Mouse (Mus musculus) kidney, postnatal 36 days (tissue): ENCODE results near the gene Gjd3.

Experiments used
- DNase-seq, 2 experiments: peaks; one replicate each; pipeline ENCODE4 v3.0.0; 2021 to 2022; ENCODE audit warnings: mixed read lengths in 2 of 2

Gjd3 gene

DNA sequence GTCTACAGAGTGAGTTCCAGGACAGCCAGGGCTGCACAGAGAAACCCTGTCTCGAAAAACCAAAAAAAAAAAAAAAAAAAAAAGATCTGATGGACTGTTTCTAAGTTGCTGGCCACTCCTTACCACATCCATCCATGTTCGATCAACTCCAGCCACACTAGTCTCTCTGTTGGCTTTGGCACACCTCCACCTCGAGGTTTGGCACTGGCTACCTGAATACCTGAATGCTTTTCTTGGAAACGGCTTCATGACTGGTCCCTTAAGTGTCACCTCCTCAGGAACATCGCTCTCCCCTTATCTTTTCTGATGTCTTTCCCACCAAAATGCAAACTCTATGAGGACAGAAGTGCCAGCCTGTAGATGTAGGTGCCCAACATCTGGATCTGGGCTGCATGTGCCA, 3.5 kb downstream of the Gjd3 start:
- DNase-seq: no peak

DNA sequence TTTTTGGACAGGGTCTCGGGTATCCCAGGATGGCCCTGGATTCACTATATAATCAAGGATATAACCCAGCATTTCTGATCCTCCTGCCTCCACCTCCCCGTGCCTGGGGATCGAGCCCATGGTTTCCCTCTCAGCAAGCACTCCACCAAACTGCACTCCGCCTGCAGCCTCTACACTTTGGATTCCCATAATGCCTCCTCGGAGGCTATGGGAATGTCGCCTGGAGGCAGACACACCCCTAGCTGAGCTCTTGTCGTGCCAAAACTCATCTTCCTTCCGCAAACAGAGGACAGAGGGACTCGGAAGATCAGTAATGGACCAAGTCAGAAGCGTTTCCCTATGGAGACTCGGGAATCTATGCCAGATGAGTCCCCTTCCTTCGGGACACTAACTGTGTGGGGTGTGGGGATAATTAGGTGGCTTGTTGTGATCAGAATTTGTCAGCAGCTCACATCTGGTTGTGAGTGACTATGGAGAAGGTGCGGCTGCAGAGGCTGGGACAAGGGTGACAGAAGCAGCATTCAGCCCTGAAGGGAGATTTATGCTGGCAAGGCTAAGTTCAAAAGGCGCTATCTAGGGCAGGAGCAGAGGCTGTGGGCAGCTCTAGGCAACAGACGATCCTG, 4.2 kb downstream of the Gjd3 start:
- no peak for DNase-seq

DNA sequence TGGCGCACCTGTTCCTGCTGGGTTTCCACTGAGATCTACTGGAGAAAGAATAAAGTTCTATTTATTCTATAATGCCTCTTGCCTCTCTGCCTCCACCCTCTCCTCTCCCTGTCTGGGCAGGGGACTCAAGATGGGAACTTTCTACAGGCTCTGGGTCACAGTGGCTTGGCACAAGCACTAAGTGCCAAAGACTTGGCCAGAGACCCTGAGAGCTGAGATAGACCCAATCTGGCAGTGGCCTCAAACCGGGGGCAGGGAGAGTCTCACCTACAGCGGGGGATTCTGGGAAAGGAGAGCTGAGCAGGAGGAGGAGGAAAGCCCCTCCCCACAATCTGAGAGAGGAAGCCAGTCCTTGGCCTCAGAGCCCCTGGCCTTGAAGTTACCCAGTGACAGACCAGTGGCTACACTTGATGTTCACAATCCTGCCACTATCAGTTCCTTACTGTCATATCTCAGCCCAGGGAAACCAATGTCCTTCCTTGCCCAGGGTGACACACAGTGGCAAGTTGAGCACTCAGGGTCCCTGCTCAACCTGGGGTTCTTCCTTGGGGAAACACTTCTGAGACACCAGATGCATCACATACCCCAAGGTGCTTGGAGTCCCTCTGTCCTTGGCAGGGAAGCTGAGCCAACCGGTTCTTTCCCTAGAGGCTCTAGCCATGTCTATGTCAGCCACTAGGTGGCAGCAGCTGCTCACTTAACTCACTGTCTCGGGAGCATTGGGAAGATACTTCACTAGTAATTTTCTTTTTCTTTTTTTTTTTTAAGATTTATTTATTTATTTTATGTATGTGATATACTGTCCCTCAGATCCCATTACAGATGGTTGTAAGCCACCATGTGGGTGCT, 7.7 kb downstream of the Gjd3 start:
- peak; percentile 75 to 91 for DNase-seq

DNA sequence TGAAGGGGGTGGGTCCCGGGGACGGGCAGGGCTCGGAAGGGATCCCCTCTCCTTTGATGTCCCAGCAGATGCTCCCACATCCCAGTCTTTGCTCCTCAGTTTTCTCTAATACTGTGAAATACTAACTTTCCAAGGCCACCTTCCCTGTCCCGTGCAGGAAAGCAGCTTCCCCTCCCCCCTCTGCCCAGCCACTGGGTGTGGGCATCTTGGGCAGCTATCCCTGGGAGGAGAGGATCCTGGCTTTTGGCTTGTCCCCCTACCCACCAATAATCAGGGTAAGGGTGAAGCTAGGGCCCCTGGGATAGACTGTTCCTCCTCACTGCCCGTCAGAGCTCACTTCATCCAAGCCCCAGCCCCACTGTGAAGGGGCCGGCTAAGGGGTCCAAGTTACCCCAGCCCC, 8.6 kb downstream of the Gjd3 start:
- no peak for DNase-seq

DNA sequence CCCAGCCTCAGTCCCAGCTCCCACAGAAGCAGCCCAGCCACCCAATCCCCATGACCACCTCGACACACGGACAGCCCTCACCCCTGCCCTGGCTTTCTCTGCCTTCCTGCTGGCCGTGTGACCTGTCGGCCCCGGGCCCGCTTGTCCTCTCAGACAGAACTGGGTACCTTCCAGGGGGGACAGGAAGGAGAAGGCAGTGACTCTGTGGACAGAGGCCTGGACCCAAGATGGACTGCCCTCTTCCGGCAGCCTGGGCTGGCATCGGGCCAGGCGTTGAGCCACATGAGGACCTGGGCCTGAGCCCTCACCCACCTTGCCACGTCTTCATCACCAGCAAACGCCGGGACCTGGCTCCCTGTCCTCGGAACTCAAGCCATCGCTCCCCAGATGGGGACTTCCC, 9.2 kb downstream of the Gjd3 start:
- DNase-seq: peak; percentile 53 to 78

DNA sequence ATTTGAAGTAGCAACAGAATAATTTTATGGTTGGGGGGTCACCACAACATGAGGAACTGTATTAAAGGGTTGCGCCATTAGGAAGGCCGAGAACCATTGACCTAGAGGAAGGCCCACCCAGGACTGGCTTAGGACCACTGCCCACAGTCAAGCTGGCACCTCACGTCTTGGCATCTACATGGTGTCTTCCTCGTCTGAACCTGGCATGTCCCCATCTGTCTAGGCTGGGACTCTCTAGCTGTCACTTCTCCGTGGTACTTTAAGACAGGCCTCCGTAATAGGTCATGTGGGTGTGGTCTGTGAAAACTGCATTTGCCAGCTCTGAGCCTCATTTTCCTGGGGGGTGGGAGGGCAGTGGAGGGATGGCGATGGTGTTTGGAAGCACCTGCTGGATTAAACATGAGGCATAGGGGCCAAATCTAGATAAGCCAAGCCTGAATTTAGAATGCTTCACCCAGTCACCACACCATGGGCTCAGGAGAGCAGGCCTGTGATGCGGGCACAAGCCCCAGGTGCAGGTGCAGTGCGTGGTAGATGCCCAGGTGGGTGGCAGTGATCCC, 9.9 kb downstream of the Gjd3 start:
- DNase-seq: no peak

DNA sequence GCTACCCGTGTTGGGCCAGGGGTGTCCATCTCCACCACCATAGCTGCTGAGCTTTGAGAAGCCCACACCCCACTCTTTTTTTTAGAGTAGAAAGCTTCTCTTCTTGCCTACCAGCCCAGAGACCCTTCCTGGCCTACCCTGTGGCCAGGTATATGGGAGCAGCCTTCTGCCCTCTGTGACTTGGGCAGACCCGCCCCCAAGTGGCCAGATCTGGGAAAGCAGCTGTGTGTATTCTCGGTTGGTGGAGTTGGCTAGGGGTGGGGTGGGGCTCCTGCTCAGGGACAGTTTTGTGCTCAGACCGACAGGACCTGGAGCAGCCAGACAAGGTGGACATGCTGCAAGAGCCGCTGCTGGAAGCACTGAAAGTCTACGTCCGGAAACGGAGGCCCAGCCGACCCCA, 10.6 kb downstream of the Gjd3 start:
- peak; percentile 81 to 94 for DNase-seq

DNA sequence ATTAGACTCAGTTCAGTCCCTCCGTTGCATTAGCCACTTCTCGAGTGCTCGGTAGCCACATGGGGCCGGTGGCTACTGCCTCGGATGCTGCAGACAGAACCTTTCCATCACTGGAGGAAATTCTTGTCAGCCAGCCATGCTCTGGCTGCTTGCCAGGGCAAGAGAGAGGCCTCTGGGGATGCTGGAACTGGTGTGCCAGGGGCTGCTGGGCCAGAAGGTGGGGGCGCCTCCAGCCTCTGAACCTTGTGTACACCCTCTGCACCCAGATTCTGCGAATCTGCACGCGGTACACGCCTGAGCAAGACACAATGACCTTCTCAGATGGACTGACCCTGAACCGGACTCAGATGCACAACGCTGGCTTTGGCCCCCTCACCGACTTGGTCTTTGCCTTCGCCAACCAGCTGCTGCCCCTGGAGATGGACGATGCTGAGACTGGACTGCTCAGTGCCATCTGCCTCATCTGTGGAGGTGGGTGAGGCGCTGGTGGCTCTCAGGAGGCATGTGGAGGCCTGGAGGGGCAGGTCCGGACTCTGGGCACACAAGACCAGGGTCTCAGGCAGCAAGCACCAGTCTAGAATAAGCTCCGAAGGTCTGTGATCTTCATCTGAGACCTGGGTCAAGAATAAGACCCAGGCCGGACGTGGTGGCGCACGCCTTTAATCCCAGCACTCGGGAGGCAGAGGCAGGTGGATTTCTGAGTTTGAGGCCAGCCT, 11.3 kb downstream of the Gjd3 start:
- DNase-seq: peak; percentile 73 to 88

DNA sequence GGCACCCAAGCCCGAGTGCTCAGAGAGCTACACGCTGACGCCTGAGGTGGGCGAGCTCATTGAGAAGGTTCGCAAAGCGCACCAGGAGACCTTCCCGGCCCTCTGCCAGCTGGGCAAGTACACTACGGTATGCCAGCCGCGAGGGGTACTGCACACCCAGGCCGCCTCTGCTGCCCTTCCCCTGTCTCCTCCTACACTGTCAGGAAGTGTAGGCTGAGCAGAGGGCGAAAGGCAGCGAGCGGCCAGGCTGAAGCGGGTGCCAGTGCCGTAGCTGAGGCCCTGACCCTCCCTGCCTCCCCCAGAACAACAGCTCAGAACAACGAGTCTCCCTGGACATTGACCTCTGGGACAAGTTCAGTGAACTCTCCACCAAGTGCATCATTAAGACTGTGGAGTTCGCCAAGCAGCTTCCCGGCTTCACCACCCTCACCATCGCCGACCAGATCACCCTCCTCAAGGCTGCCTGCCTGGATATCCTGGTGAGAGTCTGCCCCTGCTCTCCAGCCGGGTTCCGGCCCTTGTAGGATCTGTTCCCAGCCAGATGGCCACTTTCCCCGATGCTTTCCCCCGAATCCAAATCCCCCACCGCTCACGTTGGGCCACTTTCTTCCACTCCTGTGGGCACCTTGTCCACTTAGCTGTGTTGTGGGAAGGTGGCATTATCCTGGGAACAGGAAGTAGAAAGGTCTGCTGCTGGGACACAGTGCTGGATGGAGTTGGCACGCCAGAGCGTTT, 12.5 kb downstream of the Gjd3 start:
- DNase-seq: peak; percentile 86 to 90

DNA sequence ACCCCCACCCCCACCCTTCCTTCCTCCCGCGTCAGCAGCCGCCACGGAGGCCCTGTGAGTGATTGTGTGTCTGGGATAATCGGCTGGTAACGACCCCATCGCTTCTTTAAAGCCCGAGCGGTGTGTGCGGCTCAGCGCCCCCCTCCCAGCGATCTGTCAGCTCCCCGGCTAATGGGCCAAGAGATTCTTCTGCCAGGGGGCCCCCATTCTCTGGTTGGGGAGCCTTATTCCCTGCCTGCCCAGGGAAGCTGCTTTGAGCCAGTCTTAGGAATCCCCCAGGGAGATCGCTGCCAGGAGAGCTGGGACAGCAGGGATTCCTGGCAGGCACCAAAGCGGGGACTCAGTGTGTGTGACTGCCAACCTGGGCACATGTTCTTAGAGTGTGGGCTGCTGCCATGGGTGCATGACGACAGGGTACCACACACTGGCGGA, 13.3 kb downstream of the Gjd3 start:
- DNase-seq: peak; percentile 53 to 67

DNA sequence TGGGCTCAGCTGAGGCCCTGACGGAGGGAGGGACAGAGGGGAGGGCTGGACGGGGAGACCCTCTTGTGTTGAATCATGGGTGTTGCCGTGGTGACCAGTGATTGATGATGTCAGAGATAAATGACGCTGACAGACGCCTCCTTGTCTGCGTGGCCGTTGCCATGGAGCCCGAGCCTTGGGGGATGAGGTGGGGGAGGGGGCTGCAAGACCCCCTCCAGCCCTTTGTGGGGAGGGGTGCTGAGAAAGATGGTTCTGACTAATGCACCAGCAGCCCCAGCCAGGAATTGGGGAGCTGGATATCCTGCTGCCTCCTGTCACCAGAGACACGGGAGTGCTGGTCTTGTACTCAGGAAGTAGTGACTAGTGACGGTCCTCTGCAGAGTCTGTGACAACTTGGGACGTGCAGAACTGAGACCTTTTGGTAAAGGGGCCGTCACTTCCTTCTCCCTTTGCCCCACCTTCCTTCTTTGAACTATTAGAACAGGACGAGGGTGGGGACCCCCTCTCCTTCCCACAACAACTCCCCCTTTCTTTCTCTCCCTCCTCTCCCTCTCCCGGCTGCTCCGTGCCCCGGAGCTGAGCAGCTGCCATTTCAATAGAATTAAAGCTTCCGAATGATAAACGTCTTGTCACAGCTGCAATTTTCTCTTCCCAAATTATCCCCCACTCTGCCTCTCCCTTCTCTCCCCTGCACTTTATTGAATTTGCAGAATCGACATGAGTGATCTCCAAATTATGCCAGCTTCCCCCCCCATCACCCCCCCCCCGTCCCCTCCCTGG, 13.9 kb downstream of the Gjd3 start:
- no peak for DNase-seq

DNA sequence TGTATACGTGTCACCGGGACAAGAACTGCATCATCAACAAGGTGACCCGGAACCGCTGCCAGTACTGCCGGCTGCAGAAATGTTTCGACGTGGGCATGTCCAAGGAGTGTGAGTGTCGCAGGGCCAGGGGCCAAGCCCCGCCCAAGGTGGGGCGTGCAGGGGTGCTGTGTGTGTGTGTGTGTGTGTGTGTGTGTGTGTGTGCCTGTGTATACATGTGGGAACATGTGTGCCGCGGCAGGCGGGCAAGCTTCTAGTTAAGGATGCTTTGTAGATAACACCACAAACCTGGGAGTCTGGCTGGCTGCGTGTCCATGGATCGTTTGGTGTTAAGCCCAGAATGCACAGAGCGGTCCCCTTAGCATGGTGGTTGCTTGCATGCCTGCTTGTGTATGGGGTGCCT, 14.7 kb downstream of the Gjd3 start:
- no peak for DNase-seq

DNA sequence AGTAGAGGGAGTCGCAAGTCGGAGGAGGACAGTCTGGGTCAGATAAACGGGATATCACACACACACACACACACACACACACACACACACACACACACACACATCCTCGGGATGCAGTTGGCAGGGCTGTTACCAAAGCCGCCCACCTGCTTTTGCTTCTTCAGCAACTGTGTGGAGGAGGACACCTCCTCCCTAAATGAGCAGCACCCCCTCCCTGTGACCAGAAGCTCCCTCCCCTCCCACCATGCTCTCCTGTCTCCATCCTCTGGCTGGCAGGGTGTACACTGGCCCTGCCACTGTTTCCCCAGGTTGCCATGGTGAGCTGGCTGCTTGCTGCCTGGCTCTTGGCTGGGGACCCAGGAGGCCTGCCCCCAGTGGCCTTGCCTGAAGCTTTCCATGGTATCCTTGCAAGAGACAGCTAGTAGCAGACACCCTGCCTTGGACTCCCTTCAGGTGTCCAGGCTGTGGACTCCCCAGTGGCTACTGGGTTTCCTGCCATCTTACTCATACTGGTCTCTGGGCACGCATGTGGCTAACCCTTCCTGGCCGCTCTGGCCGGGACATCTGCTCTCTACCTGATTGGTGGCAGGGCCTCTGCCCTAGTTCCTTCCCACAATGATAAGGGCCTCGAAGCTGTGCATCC, 16.2 kb downstream of the Gjd3 start:
- peak; percentile 66 to 67 for DNase-seq

DNA sequence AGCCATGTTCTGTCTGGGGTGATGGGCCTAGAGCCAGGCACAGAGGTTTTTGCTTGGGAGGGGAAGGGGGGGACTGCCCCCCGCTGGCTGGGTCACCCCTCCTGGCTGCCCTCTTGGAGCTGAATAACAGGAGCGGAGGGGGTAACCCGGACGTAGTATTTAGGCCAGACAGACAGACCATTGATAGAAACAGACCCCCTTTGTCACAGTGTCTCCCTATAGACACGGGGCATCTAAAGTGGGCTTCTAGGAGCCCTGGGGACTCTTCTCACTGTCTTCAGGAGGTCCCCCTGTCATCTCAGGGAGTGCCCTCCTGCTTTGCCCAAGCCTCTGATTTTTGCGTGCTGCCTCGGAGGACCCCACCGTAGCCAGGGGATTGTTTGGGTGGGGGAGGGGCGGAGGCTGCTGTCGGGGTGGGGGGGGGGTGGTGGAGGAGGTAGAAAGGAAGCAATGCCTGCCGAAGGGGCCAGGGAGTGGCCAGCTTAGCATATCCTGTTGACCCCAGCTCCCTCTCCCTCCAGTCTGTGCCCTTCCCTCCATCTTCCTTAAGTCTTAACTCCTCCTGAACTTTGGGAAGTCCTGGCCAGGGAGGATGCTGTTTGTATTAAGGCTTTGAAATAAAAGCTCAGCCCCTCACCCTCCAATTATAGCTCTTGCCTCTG, 17.3 kb downstream of the Gjd3 start:
- no peak for DNase-seq

DNA sequence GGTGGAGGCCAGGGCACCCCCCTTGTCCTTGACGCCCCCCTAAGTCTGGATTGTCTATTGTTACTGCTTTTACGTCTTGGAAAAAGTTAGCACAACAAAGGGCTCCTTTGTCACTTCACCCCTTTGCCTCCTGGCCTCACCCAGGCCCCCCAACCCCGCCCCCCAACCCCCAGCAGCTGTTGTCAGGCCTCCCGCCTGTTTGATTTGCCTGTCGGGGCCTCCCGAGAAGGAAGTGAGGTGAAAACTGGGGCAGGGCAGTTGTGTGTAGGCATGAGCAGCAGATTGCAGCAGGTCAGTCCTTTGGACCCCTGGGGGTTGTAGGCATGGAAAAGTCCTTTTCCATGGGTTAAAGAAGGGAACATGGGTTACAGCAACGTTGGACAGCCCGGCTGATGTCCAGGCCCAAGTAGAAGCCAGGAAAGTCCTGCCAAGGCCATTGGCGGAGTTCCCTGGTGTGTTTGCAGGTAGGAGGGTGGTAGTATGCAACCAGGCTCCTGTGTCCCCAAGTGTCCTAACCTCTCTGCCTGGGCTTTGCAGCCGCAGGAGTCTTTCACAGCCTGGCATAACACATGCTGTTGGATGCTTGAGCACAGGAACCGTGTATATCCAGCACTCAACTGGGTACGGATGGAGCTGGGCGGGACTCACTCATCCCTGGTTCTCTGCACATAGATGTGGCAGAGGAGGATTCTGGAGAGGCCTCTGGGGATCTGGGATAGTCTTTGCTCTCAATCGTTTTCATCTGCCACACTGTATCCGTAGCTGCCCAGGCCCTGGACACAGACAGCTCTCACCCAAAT, 18.0 kb downstream of the Gjd3 start:
- DNase-seq: peak; percentile 59 to 75

DNA sequence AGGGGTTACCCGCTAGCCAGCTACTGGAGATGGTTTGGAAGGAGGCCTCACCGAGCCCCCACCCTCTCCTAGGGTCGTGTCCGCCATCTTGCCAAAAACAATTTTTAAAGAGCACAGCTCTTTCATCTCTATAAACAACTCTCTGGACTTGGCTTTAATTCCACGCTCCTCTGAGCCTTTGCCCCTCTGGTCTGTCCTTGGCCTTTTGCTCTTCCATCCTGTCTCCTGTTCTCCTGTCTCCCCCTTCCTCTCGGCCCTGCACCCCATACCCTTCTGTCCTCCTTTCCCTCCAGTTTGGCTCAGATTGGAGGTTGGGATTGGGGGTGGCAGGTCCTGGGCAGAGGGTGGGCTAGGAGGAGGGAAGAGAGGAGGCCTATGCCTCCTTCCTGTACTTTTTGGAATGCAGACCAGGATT, 18.6 kb downstream of the Gjd3 start:
- no peak for DNase-seq

DNA sequence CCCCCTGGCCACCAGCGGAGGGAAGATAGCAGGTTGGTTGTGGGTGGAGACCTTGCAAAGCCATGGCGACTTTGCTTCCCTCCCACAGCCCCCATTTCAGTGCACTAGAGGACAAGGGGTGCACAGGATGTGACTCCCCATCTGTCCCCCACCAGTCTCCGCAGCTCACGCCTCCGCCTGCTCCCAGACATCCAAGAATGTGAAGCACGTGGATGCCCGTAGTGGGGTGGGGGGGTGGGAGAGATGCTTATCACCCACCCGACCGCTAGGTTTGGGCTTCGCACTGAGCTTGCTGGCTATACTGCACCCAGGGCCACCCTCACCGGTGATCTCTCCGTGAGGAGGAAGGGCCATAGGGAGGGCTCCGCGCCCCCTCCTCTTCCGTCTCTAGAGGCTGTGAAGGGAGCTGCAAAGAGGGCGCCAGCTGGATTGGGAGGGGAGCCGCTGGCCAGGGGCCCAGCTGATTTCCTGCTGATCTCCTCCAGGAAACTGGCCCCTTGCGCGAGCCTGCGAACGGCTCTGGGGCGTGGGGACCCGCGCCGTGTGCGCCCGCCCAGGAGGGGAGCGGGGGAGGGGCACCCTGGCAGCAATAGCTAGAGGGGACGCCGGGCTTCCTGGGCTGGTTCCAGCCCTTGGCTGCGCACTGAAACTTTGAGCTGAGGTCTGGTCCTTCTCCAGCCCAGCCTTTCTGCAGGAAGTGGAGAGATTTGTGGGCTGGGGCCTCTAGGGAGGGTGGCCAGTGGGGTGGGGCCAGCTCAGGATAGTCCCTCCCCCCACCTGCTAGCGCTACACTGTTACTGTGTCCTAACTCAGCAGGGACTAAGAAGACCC, 19.4 kb downstream of the Gjd3 start:
- peak; percentile 93 to 94 for DNase-seq

DNA sequence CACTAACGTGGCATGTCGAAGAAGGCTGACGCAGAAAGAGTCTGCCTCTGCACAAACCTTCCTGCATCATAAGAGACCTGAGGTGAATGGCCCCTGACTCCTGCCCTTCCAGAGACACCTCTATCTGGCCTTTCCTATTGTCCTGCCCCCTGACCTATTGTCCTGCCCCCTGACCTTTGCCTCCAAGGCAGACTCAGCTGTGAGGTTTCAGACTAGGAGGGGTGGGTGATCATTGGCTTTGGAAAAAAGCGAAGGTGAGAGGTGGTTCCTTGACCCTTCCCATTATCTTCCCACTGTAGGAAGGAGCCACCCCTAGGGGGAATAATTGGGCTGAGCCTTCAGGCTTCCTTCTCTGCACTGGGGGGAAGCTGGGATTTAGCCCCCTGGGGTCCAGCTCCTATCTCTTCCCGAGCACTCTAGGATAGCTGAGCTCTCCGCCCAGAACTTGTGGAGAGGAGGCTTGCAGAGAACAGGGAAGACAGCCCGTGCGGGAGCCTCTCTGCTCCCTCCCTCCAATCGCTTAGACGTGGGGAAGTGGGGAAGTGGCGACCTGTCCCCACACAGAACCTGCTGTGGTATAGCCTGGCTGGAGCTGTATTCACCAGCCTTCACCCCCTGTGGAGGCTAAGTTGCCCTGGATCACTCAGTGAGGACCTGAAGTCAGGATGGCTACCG, 20.3 kb downstream of the Gjd3 start:
- no peak for DNase-seq
